Mouse (Mus musculus) embryonic fibroblast, embryonic 13.5 days (primary cell): ENCODE results near the gene Vps35.

ENCODE experiments used
- CTCF ChIP-seq: IDR thresholded peaks from 2 replicates; pipeline ENCODE4 v1.5.1; 2011; ENCODE audit warnings: mild to moderate bottlenecking, control low read depth, low read length, moderate library complexity, borderline replicate concordance; ENCODE audit not compliant: insufficient read depth
- POLR2A ChIP-seq: IDR thresholded peaks from 2 replicates; pipeline ENCODE4 v1.6.1; 2011; ENCODE audit warnings: low read depth, mild to moderate bottlenecking, control low read depth, low read length, moderate library complexity

GRCm38 (mm10) chr8:85335105-85335504 lies 35.5 kb upstream of the Vps35 start:
- TF ChIP-seq CTCF: no peak
- TF ChIP-seq POLR2A: no peak
